Mouse (Mus musculus) CH12.LX (cell line): ENCODE results near the gene Tmub1. TPM values are rescaled to one million over a fixed set of nuclear protein-coding genes. Genes with fewer than 3 reads are reported as not detected.

Experiments
- DNase-seq: peaks from one replicate; pipeline ENCODE4 v3.0.0-alpha.2; 2013; ENCODE audit errors: extremely low read depth
- H3K27ac ChIP-seq: 2 replicates; pipeline ENCODE4 v1.5.1; 2012; ENCODE audit warnings: low read depth, mild to moderate bottlenecking, control low read depth, moderate library complexity; ENCODE audit not compliant: insufficient read depth
- H3K27me3 ChIP-seq: replicated peaks from 2 replicates; pipeline ENCODE3; 2012; ENCODE audit warnings: inconsistent platforms
- H3K36me3 ChIP-seq, 2 experiments: replicated peaks in 1 of 2; 2 replicates each; pipeline versions ENCODE3 to v1.6.1; 2012; ENCODE audit warnings: inconsistent platforms in 1 of 2, low read length in 1 of 2, mild to moderate bottlenecking in 1 of 2, mixed read lengths in 1 of 2, moderate library complexity in 1 of 2; ENCODE audit not compliant: control insufficient read depth in 1 of 2, insufficient read depth in 1 of 2
- H3K4me1 ChIP-seq, 2 experiments: 2 replicates each; pipeline ENCODE4 v1.6.1; 2012; ENCODE audit warnings: inconsistent platforms in 1 of 2, moderate library complexity in 1 of 2; ENCODE audit not compliant: insufficient read depth in 2 of 2, control insufficient read depth in 1 of 2
- H3K4me2 ChIP-seq: 2 replicates; pipeline ENCODE4 v1.6.1; 2012; ENCODE audit warnings: low read depth, mild to moderate bottlenecking, control low read depth; ENCODE audit not compliant: poor library complexity, insufficient read depth, severe bottlenecking
- H3K4me3 ChIP-seq, 3 experiments: fragments of 150-350 bp in 1 of 3; sonication (generic) in 1 of 3; replicated peaks in 1 of 3; 2 replicates each; pipeline versions ENCODE3 to v1.5.1; 2011 to 2012; ENCODE audit warnings: low read depth in 2 of 3, low read length in 2 of 3, mild to moderate bottlenecking in 2 of 3, moderate library complexity in 2 of 3, control low read depth in 1 of 3, improper control_type of control experiment in 1 of 3, inconsistent platforms in 1 of 3, mixed read lengths in 1 of 3; ENCODE audit not compliant: poor library complexity in 1 of 3
- H3K79me2 ChIP-seq: replicated peaks from 2 replicates; pipeline ENCODE4 v1.6.1; 2012; ENCODE audit warnings: mild to moderate bottlenecking, moderate library complexity; ENCODE audit not compliant: control insufficient read depth, poor library complexity, insufficient read depth, severe bottlenecking; ENCODE audit errors: extremely low read depth
- H3K9ac ChIP-seq: 2 replicates; pipeline ENCODE4 v1.6.1; 2012; ENCODE audit warnings: low read depth, mild to moderate bottlenecking, control low read depth, moderate library complexity; ENCODE audit not compliant: insufficient read depth
- H3K9me3 ChIP-seq: replicated peaks from 2 replicates; pipeline ENCODE3; 2012; ENCODE audit warnings: low read length, inconsistent platforms, mixed read lengths
- CHD1 ChIP-seq: IDR thresholded peaks from 2 replicates; pipeline ENCODE4 v1.6.1; 2012; ENCODE audit warnings: low read depth, low read length, improper control_type of control experiment, inconsistent platforms
- CTCF ChIP-seq, 2 experiments: IDR thresholded peaks in 1 of 2; conservative IDR thresholded peaks in 1 of 2; 2 replicates each; pipeline ENCODE4 v1.5.1; 2011 to 2012; ENCODE audit warnings: low read depth in 2 of 2, low read length in 2 of 2, improper control_type of control experiment in 1 of 2, inconsistent platforms in 1 of 2, mild to moderate bottlenecking in 1 of 2, moderate library complexity in 1 of 2
- ETS1 ChIP-seq: conservative IDR thresholded peaks from 2 replicates; pipeline ENCODE4 v1.6.1; 2012; ENCODE audit warnings: low read depth, mild to moderate bottlenecking, inconsistent platforms, low read length, improper control_type of control experiment, moderate library complexity
- GABPA ChIP-seq: IDR thresholded peaks from 2 replicates; pipeline ENCODE4 v1.6.1; 2012; ENCODE audit warnings: low read depth, low read length, improper control_type of control experiment, inconsistent platforms; ENCODE audit not compliant: insufficient replicate concordance
- JUND ChIP-seq: conservative IDR thresholded peaks from 2 replicates; pipeline ENCODE4 v1.6.1; 2011; ENCODE audit warnings: low read depth, low read length, improper control_type of control experiment
- KAT2A ChIP-seq: IDR thresholded peaks from 2 replicates; pipeline ENCODE4 v1.6.1; 2012; ENCODE audit warnings: low read length, improper control_type of control experiment, inconsistent platforms; ENCODE audit not compliant: insufficient replicate concordance
- MAZ ChIP-seq: IDR thresholded peaks from 2 replicates; pipeline ENCODE4 v1.6.1; 2012; ENCODE audit warnings: low read depth, mild to moderate bottlenecking, inconsistent platforms, low read length, improper control_type of control experiment, moderate library complexity
- MXI1 ChIP-seq: IDR thresholded peaks from 2 replicates; pipeline ENCODE4 v1.6.1; 2011; ENCODE audit warnings: mild to moderate bottlenecking, low read depth, low read length, improper control_type of control experiment
- MYC ChIP-seq: IDR thresholded peaks from 2 replicates; pipeline ENCODE4 v1.6.1; 2011; ENCODE audit warnings: low read depth, mild to moderate bottlenecking, improper control_type of control experiment, low read length
- NELFE ChIP-seq: IDR thresholded peaks from 2 replicates; pipeline ENCODE4 v1.6.1; 2011; ENCODE audit warnings: low read depth, low read length, improper control_type of control experiment
- NRF1 ChIP-seq: IDR thresholded peaks from 2 replicates; pipeline ENCODE4 v1.6.1; 2014; ENCODE audit warnings: low read depth, mild to moderate bottlenecking, inconsistent platforms, low read length, improper control_type of control experiment, moderate library complexity
- POLR2A ChIP-seq: IDR thresholded peaks from 2 replicates; pipeline ENCODE4 v1.6.1; 2011; ENCODE audit warnings: low read depth, mild to moderate bottlenecking, improper control_type of control experiment, low read length
- POLR2AphosphoS2 ChIP-seq: IDR thresholded peaks from 2 replicates; pipeline ENCODE4 v1.6.1; 2011; ENCODE audit warnings: low read depth, low read length, improper control_type of control experiment
- RCOR1 ChIP-seq: conservative IDR thresholded peaks from 2 replicates; pipeline ENCODE4 v1.6.1; 2012; ENCODE audit warnings: low read depth, mild to moderate bottlenecking, inconsistent platforms, low read length, improper control_type of control experiment
- SIN3A ChIP-seq: IDR thresholded peaks from 2 replicates; pipeline ENCODE4 v1.6.1; 2012; ENCODE audit warnings: low read length, improper control_type of control experiment, inconsistent platforms
- TCF12 ChIP-seq: IDR thresholded peaks from 2 replicates; pipeline ENCODE4 v1.6.1; 2014; ENCODE audit warnings: low read depth, mild to moderate bottlenecking, inconsistent platforms, low read length, improper control_type of control experiment
- UBTF ChIP-seq: IDR thresholded peaks from 2 replicates; pipeline ENCODE4 v1.6.1; 2012; ENCODE audit warnings: low read depth, mild to moderate bottlenecking, inconsistent platforms, low read length, improper control_type of control experiment, moderate library complexity
- USF1 ChIP-seq: IDR thresholded peaks from 2 replicates; pipeline ENCODE4 v1.6.1; 2014; ENCODE audit warnings: low read depth, mild to moderate bottlenecking, inconsistent platforms, low read length, improper control_type of control experiment
- USF2 ChIP-seq: conservative IDR thresholded peaks from 2 replicates; pipeline ENCODE4 v1.6.1; 2011; ENCODE audit warnings: low read depth, low read length, improper control_type of control experiment
- ZC3H11A ChIP-seq: IDR thresholded peaks from 2 replicates; pipeline ENCODE4 v1.6.1; 2012; ENCODE audit warnings: low read depth, mild to moderate bottlenecking, inconsistent platforms, low read length, improper control_type of control experiment
- ZKSCAN1 ChIP-seq: IDR thresholded peaks from 2 replicates; pipeline ENCODE4 v1.6.1; 2012; ENCODE audit warnings: low read depth, inconsistent platforms, low read length, improper control_type of control experiment, borderline replicate concordance
- ZMIZ1 ChIP-seq: IDR thresholded peaks from 2 replicates; pipeline ENCODE4 v1.6.1; 2012; ENCODE audit warnings: low read depth, mild to moderate bottlenecking, inconsistent platforms, low read length, improper control_type of control experiment
- dilution Hi-C: fragments of 300-500 bp; cut with MboI; formaldehyde crosslinking; loops from 2 replicates; pipeline ENCODE4 v1.14.3; 2020; ENCODE audit warnings: low sequenced_read_pairs; ENCODE audit not compliant: extremely low pct_unique_long_range_greater_than_20kb, extremely low pct_ligation_motif_present
- in situ Hi-C: fragments of 300-500 bp; cut with MboI; formaldehyde crosslinking; loops from 3 replicates; pipeline ENCODE4 v1.14.3; 2019; ENCODE audit warnings: low sequenced_read_pairs, low pct_ligation_motif_present, low pct_unique_long_range_greater_than_20kb, mixed read lengths
- polyA plus RNA-seq: library from polyadenylated mRNA; unstranded; fragments of >175 nt; gene quantifications from 2 replicates; pipeline ENCODE4 v1.2.1, GENCODE M21; 2012; ENCODE audit warnings: low read depth; ENCODE audit not compliant: insufficient read length
- total RNA-seq, 2 experiments: library from RNA; depleted of rRNA; stranded (reverse); fragments of 300-350 nt in 1 of 2; fragments of >200 nt in 1 of 2; gene quantifications; 2 replicates each; pipeline ENCODE4 v1.2.3; 2012 to 2014

Tmub1 gene
- total and polyA plus RNA-seq, 3 experiments: 6.1 to 13.1 (median 11.2) TPM

DNA sequence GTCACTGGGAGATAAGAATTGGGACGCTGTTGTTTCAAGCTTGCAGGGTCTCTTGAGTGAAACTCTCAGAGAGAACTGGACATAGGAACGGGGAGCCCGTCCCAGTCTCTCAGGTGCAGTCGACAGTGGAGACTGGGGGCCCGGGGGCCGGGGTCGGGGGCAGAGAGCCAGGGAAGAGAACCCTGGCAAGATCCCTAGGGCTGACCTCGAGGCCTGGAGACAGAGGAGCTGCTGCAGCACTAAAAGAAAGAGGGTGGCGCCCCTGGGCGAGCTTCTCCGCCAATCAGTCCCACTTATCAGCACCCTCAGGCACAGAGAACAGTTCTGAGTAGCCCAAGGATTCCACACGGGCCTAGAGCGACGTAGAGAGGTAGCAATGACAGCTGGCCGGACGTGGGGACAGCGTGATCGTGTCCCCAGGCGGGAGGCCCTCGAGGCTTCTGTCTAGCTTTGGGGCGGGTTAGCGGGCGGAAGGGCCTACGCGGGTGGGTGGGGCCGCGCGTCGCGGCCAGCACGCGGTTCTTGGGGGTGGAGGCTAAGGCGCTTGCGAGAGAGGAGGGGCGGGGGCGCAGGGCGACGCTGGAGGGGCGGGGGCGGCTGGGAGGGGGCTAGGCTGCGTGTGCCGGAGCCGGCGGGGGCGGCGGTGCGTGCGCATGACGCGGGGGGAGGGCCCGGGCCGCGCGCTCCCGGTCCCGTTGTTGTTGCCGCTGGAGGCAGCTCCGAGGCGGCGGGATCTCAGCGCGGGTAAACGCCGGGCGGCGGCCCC, 3.8 kb upstream of the Tmub1 start (continued):
- TF ChIP-seq UBTF (0 out of 2 replicates have a peak, but pooled peaks have one; percentile 86), ZC3H11A (no peak), TCF12 (peak; percentile 66; the same call in 1 of the 2 replicates), MXI1 (peak; percentile 91), POLR2A (peak; percentile 88)

DNA sequence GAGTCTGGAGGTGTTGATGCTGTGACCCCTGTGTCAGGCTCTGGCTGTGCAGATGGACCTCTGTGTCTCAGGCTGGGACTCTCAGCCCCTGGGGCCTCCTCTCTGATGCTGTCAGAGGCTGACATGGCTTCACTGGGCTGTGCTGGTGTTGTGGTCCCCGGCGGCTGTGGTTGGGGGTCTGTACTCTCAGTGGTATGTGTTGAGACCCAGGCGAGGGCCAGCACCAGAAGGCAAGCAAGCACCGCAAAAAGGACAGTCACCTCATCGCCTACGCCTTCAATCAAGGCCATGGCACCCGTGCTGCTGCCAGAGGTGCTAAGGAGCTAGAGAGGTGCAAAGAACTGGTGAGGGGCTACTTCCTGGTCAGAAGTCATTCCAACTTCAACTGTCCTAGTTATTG, 1.0 kb downstream of the Tmub1 start:
- Histone ChIP-seq H3K79me2 (peaks cover 9% of the 10 kb centered on the region), H3K9me3 (no peaks in the 10 kb centered on the region), H3K27me3 (peaks cover 31% of the 10 kb centered on the region), H3K4me1 (peaks cover 24 to 42% of the 10 kb centered on the region in 2 experiments), H3K9ac (peak overlapping the region; percentile 56), H3K4me2 (peak overlapping the region; percentile 82), H3K4me3 (no peak overlapping the region), H3K36me3 (peaks cover 12 to 24% of the 10 kb centered on the region in 2 experiments), H3K27ac (no peak overlapping the region)
- no peak for TF ChIP-seq SIN3A
- no peak for TF ChIP-seq POLR2AphosphoS2
- TF ChIP-seq GABPA: no peak
- TF ChIP-seq RCOR1: no peak
- TF ChIP-seq CTCF (conservative IDR thresholded peaks at IDR 0.05 in 1 of 2, IDR thresholded peaks at IDR 0.05 in 1 of 2; ENCODE audit: low read depth in 2 of 2, low read length in 2 of 2): no peak
- no peak for TF ChIP-seq ZC3H11A
- no peak for DNase-seq
- in situ Hi-C loops (no loop called here), dilution Hi-C loops (no loop called here)

DNA sequence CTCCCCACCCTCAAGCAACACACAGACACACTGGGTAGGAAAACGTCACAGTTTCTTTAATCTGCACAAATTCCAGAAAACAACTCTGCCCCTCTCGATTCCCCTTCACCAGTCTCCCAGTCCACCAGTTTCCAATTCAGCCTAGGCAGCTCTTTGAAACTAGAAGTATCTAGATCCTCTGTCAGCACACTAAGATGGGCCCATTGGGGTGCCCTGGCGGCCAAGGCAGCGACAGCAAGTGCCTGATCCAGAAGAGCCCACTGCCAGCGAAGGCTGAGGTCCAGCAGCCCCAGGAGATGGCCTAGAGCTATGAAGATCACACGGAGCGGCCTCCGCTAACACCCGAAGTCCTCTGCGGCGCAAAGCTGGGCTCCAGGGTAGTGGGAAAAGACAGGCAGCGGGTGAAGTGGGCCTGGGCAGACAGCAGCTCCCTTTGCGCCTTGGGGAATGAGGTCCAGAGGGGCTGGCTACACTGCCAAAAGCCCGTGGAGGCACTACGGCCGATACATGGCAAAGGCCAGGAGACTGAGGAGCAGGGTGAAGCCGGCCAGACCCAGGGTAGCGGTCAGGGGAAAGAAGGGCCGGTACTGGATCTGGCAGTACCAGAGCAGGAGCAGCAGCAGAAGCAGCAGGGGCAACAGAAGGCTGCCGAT, 2.1 kb downstream of the Tmub1 start:
- Histone ChIP-seq H3K79me2 (peaks cover 9% of the 10 kb centered on the region), H3K4me2 (peak overlapping the region; percentile 72), H3K9ac (peak overlapping the region; percentile 64), H3K27me3 (peaks cover 25% of the 10 kb centered on the region), H3K27ac (no peak overlapping the region), H3K4me3 (peak overlapping the region; percentile 64 to 93 (median 83)), H3K9me3 (no peaks in the 10 kb centered on the region), H3K4me1 (peaks cover 24 to 40% of the 10 kb centered on the region in 2 experiments), H3K36me3 (peaks cover 22 to 35% of the 10 kb centered on the region in 2 experiments)
- in situ Hi-C loops: no loop called here
- dilution Hi-C loops: no loop called here
- no peak for DNase-seq
- no peak for TF ChIP-seq ZKSCAN1
- TF ChIP-seq KAT2A: no peak
- no peak for TF ChIP-seq USF1
- no peak for TF ChIP-seq NELFE
- TF ChIP-seq SIN3A: no peak
- TF ChIP-seq ZMIZ1: no peak
- TF ChIP-seq NRF1: no peak
- no peak for TF ChIP-seq MAZ
- no peak for TF ChIP-seq ETS1
- TF ChIP-seq ZC3H11A: no peak
- no peak for TF ChIP-seq POLR2A
- TF ChIP-seq CHD1: no peak
- TF ChIP-seq JUND: no peak
- no peak for TF ChIP-seq USF2
- no peak for TF ChIP-seq MYC
